Mouse (Mus musculus) C3H10T1/2 (cell line): Measurements from ENCODE around the gene Psmc1. TPM values are rescaled to one million over a fixed set of nuclear protein-coding genes. Genes with fewer than 3 reads are reported as not detected.

Experiments
- polyA plus RNA-seq, 2 experiments: library from polyadenylated mRNA; unstranded; fragments of >200 nt; fragmentation: generic; extraction: Trizol; gene quantifications; one replicate each; pipeline ENCODE4 v1.2.1; 2012; ENCODE audit warnings: missing spikeins in 2 of 2

Psmc1 gene
- polyA plus RNA-seq = 100 to 1,000 TPM in 1 of 2 experiments, 10 to 100 TPM in 1; 97.1 to 135 TPM

GRCm38 (mm10) chr12:100109986-100110696 is at the start of gene Psmc1:
Gene Psmc1, plus strand, starts transcription at chr12:100110154.

GRCm38 (mm10) chr12:100159261-100159975 is 49.5 kb downstream of the Psmc1 start, which contains the start of gene Nrde2:
Gene Nrde2, minus strand, starts transcription at chr12:100159653.

Other genes starting within 250 kb of the Psmc1 start
- gene Efcab11, start 225.7 kb upstream of the Psmc1 start, polyA plus RNA-seq = 1 to 10 TPM in 1 of 2 experiments, under 1 TPM in 1; 0.96 to 6.8 TPM
- 10 to 100 TPM; 25.9 to 26.6 TPM for gene Tdp1, start 225.6 kb upstream of the Psmc1 start, polyA plus RNA-seq
- gene Kcnk13, start 145.7 kb upstream of the Psmc1 start, polyA plus RNA-seq = not detected
- 10 to 100 TPM in 1 of 2 experiments, 1 to 10 TPM in 1; 7.5 to 13.1 TPM for gene Nrde2, start 49.5 kb downstream of the Psmc1 start, polyA plus RNA-seq
- gene Calm1, start 89.3 kb downstream of the Psmc1 start, polyA plus RNA-seq = 100 to 1,000 TPM in 1 of 2 experiments, 10 to 100 TPM in 1; 55.2 to 327 TPM